Mouse (Mus musculus) brain, embryonic 14.5 days (tissue): Measurements from ENCODE around the gene Sbk3. TPM values are rescaled to one million over a fixed set of nuclear protein-coding genes. Genes with fewer than 3 reads are reported as not detected.
"Not testable (repeated sequence)": the region's sequence is repeated elsewhere in the genome, so short reads cannot be mapped to it uniquely, and the experiment has no call there.

Source experiments
- DNase-seq: peaks from one replicate; pipeline ENCODE4 v3.0.0-alpha.2; 2011; ENCODE audit warnings: low read depth
- CTCF ChIP-seq: fragments of 200-500 bp; IDR thresholded peaks from 2 replicates; pipeline ENCODE4 v1.5.1; 2012; ENCODE audit warnings: inconsistent platforms, mild to moderate bottlenecking, moderate library complexity, borderline replicate concordance; ENCODE audit not compliant: insufficient read depth, insufficient read length; ENCODE audit errors: extremely low read depth
- POLR2A ChIP-seq: fragments of 200-500 bp; IDR thresholded peaks from 2 replicates; pipeline ENCODE4 v1.6.1; 2012; ENCODE audit warnings: mild to moderate bottlenecking, inconsistent platforms, borderline replicate concordance; ENCODE audit not compliant: poor library complexity, insufficient read depth, insufficient read length, severe bottlenecking; ENCODE audit errors: extremely low read depth
- polyA plus RNA-seq: library from polyadenylated mRNA; depleted of rRNA; stranded (reverse); fragments of >200 nt; gene quantifications from 2 replicates; pipeline ENCODE4 v1.2.3, GENCODE M21; 2012; rRNA removed

The Sbk3 gene
- polyA plus RNA-seq = 1.1 and 2.0 TPM in 2 replicates

DNA sequence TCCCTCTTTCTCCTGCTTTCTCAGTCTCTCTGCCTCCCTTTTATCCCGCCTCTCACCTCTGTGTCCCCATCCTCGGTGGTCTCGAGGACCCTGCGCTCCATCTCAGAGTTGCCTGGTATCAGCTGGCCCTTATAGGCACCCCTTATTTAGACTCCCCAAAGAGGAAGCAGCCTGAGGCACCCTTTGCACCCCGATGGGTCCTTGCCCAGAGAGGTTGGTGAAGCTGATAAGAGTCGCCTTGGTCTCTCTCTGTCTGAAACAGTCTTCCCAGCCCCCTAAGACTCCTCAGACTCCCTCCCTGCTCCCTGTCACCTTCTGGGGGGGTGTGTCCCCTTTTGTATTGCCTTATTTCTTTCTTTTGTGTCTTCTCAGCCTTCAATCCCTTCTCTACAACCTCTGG lies at the start of gene Sbk3:
Sbk3 (minus strand) TSS at position 101 of the 400 bp plus-strand sequence.
- TF ChIP-seq CTCF = no peak

GRCm38 (mm10) chr7:5020685-5021084 lies 49.7 kb upstream of the Sbk3 start:
- DNase-seq = no peak

More for the DNA sequence above, at the start of gene Sbk3:
- DNase-seq = no peak

DNA sequence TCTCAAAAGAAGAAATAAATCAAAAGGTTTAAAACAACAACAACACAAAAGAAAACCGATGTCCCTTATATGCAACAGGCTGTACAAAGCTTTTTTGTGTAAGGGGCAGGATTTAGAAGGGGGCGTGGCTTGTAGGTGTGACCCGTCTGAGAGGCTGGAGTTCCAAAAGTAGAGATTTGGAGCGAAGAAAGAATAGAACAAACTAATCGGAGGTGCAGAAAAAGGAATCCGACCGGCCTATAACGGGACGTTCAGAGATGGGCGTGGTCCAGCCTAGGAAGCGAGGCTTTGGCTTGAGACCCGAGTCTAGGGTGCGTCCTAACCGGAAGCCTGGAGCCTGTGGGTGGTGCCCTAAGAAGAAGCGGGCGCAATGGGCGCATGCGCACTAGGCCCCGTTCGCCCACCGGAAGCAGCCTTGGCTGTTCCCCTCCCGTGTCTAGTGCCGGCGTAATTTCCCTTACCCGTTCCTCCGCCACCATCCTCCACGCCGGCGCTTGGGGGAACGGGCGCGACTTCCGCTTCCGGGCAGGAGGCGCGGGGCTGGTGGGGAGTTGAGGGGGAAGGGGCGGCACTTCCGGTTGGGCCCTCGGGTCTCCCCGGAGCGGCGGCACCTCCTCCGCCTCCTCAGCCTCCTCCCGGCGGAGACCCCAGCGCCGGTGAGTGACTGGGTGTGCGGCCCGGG lies 49.2 kb upstream of the Sbk3 start, which contains the start of the genes Zfp865 and Ccdc106:
Zfp865 (plus strand) TSS at position 377 of the 682 bp plus-strand sequence.
Ccdc106 (plus strand) TSS at position 554 of the 682 bp plus-strand sequence.
- DNase-seq = peak; percentile 100
- no peak for TF ChIP-seq CTCF
- peak; percentile 56 for TF ChIP-seq POLR2A

More at GRCm38 (mm10) chr7:5020685-5021084, 49.7 kb upstream of the Sbk3 start:
- no peak for TF ChIP-seq POLR2A

DNA sequence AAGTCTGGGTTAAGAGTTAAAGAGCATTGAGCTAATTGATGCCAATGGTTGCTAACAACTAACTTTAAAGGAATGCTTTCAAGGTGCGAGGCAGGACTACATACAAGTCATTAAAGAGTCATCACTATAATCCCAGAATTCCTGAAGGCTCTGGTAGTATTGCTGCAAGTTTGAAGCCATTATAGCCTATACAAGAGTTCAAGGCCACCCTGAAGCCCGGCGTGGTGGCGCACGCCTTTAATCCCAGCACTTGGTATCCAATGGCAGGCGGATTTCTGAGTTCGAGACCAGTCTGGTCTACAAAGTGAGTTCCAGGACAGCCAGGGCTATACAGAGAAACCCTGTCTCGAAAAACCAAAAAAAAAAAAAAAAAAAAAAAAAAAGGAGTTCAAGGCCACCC lies 48.6 kb upstream of the Sbk3 start:
- DNase-seq = not testable (repeated sequence)

DNA sequence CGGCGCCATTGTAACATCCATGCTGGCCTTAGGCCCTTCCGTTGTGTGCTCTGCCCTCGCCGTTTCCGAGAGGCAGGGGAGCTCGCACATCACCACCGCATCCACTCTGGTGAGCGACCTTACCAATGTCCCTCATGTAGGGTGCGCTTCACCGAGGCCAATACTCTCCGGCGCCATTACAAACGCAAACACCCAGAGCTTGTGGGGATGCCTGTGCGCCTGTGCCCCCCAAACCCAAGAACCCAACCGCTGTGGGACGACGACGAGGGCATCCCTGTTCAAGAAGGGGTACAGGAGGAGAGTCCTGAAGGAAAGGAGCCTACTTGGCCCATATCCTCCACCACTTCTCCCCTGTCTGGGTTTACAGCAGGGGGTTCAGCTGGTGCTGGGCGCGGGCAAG lies 47.0 kb upstream of the Sbk3 start:
- no peak for DNase-seq
- TF ChIP-seq CTCF = no peak
- TF ChIP-seq POLR2A = no peak

GRCm38 (mm10) chr7:5017352-5017751 lies 46.4 kb upstream of the Sbk3 start:
- DNase-seq = no peak
- peak; percentile 1; the same call in 1 of the 2 replicates for TF ChIP-seq CTCF
- no peak for TF ChIP-seq POLR2A

DNA sequence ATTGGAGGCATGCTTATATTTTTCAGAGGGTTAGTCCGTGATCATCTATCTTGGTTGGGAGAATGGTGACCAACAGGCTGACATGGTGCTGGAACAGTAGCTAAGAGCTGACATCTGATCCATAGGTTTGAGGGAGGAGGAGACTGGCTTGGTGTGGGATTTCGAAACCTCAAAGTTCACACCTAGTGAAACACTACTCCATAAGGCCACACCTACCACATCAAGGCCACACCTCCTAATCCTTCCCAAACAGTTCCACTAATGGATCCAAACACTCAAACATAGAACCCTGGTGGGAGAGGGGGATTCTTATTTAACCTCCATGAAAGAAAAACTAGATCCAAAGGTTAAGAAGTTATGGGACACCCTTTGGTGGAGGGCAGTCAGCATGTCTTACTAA lies 46.0 kb upstream of the Sbk3 start:
- DNase-seq = no peak
- TF ChIP-seq CTCF = no peak
- TF ChIP-seq POLR2A = no peak

DNA sequence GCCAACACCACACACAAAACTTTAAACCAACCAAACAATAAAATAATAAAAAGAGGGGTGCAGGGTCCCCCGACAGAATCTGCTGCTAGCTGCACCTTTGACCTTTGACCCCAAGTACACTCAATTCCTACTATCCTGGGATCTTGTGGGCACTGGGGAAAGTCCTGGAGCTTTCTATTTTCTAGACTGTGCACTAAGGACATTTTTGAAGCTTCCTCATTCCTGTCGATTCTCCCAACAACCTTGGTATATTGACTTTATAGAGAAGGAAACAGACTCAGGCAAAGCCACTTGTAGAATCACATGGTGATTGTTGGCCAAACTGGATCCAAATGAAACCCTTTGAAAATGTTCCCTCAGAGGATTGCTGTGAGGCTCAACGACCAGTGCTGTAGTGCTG lies 45.1 kb upstream of the Sbk3 start:
- TF ChIP-seq POLR2A = no peak
- TF ChIP-seq CTCF = no peak
- DNase-seq = no peak

DNA sequence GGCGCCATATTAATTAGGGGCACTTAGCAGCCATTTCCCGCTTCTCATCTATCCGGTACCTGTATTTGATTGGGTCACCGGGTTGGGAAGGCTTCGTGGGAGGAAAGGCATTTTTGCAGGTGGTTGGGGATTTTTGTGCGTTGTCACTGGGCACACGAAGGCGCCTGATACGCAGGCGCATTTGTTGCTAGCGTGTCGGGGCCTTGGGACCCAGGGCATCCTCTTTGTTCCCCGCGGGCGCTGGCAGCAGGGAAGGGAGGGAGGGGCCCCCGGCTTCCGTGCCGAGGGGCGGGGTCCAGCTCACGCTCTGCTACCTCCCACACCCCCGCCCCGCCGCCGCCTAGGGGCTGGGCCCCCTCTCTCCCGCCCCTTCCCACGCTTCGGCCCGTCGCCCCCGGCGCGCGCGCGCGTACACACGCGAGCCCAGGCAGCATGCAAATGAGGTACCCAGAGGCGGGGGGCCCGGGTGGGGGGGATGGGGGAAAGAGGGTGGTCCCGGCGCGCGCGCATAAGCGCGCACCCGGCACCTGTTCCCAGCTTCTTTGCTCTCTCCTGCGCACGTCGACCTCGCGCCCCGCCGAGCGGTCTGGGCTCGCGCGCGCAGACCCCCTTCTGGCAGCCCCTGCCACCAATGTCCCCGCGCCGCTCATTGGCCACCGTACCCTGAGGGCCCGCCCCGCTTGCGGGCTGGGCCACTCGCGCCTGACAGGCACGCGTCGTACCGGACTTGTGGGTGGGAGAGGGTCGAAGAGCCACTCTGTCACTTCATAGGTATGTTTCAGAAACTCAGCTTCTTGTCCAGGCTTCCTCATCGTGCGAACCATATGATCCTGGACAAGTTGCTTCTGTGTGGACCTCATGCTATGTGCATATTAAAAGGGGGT lies 44.4 kb upstream of the Sbk3 start, which contains the start of gene Gm44973:
Gm44973 (plus strand) TSS at position 379 of the 884 bp plus-strand sequence.
- no peak for TF ChIP-seq CTCF
- peak; percentile 55; the same call in 1 of the 2 replicates for TF ChIP-seq POLR2A
- DNase-seq = peak; percentile 98

DNA sequence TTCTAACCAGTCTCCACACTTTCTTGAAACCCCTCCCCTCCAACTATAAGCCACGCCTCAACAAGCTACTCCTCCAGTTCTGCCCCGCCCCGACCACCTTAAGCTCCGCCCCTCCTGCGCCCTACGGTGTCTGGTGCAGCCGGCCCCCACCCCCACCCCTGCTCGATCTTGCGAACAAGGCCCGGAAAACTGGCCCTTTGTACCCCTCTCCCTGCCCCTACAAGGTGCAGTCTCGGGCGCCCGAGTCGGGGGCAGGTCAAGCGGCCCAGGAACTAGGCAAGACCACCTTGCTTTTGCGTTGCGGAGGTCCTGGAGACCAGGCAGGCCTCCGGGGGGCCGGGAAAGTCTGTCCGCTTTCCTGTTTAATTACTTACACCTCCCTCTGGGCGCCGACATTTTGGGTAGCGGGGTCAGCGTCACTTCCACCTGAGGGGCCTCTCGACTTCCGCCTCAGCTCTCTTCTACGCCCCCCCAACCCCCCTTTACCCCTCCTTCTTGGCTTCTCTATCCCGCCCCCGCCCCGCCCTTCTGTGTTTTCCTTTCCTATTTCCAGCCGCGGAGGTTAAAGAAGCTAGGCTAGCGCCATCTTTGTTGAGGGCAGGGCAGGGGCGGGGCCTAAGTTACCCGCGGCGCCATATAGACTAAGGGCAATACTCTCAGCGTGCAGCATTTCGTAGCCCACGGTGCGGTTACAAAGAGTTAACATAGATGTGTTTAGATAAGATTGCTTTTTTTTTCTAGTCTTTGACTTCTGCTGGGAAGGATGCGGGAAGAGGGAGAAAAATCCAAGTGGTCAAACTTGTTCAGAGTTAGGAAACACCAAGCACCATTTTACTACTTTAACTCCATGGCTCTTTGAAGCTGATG lies 43.5 kb upstream of the Sbk3 start, which contains the start of the genes Zfp524 and Fiz1:
Zfp524 (plus strand) TSS at position 165 of the 867 bp plus-strand sequence.
Fiz1 (minus strand) TSS at position 447 of the 867 bp plus-strand sequence.
- TF ChIP-seq POLR2A (peak; percentile 20; the same call in 1 of the 2 replicates), CTCF (no peak)
- peak; percentile 99 for DNase-seq
